Mouse (Mus musculus): ENCODE results near the gene Spint3. TPM values are rescaled to one million over a fixed set of nuclear protein-coding genes. Genes with fewer than 3 reads are reported as not detected.

Spint3 gene
- total and polyA plus RNA-seq, 3 experiments = not detected

GRCm38 (mm10) chr2:164564346-164564745 lies 8.9 kb downstream of the Spint3 start:
- TF ChIP-seq POLR2AphosphoS5 (IDR thresholded peaks at IDR 0.05; ENCODE audit: insufficient replicate concordance, low read depth, low read length) (no peak), CTCF (IDR thresholded peaks at IDR 0.05; ENCODE audit: low read depth, low read length) (no peak), GATA1 (IDR thresholded peaks at IDR 0.05; ENCODE audit: borderline replicate concordance, low read length) (no peak), TAL1 (conservative IDR thresholded peaks at IDR 0.05; ENCODE audit: low read depth, low read length) (no peak), GATA2 (IDR thresholded peaks at IDR 0.05; ENCODE audit: borderline replicate concordance, low read depth, low read length) (no peak)
- Histone ChIP-seq H3K4me3 (ENCODE audit: low read depth, low read length) (no peak overlapping the region), H3K36me3 (replicated peaks) (no peaks in the 10 kb centered on the region), H3K4me1 (ENCODE audit: insufficient read depth, low read depth, low read length) (no peaks in the 10 kb centered on the region), H3K9me3 (replicated peaks) (no peaks in the 10 kb centered on the region), H3K27me3 (ENCODE audit: insufficient read depth, low read length) (peaks cover 15% of the 10 kb centered on the region)
- no peak for DNase-seq (ENCODE audit: low spot score)
- ATAC-seq (ENCODE audit: extremely low read depth, insufficient number of reproducible peaks, low FRiP score, poor library complexity, severe bottlenecking) = no peak

DNA sequence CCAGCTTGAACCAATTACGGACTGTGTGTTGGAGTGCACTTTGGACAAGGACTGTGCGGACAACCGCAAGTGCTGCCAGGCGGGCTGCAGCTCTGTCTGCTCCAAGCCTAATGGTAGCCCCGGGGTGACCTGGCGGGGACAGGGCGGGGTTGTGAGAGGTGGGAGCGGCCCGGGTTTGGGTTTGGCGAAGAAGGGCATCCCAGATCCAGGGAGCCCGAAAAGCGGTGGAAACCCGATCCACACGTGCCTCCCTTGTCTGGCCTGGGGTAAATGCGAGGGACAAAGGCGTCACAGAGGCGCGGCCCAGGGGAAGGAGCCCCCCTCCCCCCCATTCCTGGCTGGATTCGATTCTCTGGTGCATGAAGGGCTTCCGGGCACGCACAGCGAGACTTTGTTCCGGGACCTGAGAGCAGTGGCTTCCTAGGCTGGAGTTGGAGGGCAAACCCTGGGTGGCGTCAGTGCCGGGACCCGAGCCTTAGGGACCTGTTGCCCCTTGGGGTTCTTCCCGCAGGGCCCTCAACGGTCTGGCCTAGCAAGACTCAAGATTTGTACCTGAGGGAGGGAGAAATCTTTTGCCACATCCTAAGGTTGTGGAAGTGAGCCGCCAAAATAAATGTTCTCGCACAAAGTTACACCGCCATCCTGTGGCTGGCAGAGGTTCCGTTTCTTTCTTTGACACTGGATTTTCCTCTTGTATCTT lies 9.8 kb downstream of the Spint3 start:
- Histone ChIP-seq H3K9me3 (replicated peaks) (no peaks in the 10 kb centered on the region), H3K27me3 (ENCODE audit: insufficient read depth, low read length) (peaks cover 15% of the 10 kb centered on the region), H3K36me3 (replicated peaks) (no peaks in the 10 kb centered on the region), H3K4me1 (ENCODE audit: insufficient read depth, low read depth, low read length) (no peaks in the 10 kb centered on the region), H3K4me3 (ENCODE audit: low read depth, low read length) (no peak overlapping the region)
- ATAC-seq (ENCODE audit: extremely low read depth, insufficient number of reproducible peaks, low FRiP score, poor library complexity, severe bottlenecking) (no peak), DNase-seq (ENCODE audit: low spot score) (no peak)
- TF ChIP-seq GATA2 (IDR thresholded peaks at IDR 0.05; ENCODE audit: borderline replicate concordance, low read depth, low read length) = no peak
- TF ChIP-seq GATA1 (IDR thresholded peaks at IDR 0.05; ENCODE audit: borderline replicate concordance, low read length) = no peak
- no peak for TF ChIP-seq CTCF (IDR thresholded peaks at IDR 0.05; ENCODE audit: low read depth, low read length)
- no peak for TF ChIP-seq POLR2AphosphoS5 (IDR thresholded peaks at IDR 0.05; ENCODE audit: insufficient replicate concordance, low read depth, low read length)
- TF ChIP-seq TAL1 (conservative IDR thresholded peaks at IDR 0.05; ENCODE audit: low read depth, low read length) = no peak

GRCm38 (mm10) chr2:164562391-164563188 lies 10.7 kb downstream of the Spint3 start, which contains the start of gene Wfdc2:
Wfdc2 (plus strand) TSS chr2:164562413.
- peaks cover 15% of the 10 kb centered on the region for H3K27me3 ChIP-seq (ENCODE audit: insufficient read depth, low read length)
- no peak within 1 kb of the TSS for H3K4me3 ChIP-seq (ENCODE audit: low read depth, low read length)
- no peaks in the 10 kb centered on the region for H3K4me1 ChIP-seq (ENCODE audit: insufficient read depth, low read depth, low read length)
- no peak for TF ChIP-seq POLR2AphosphoS5 (IDR thresholded peaks at IDR 0.05; ENCODE audit: insufficient replicate concordance, low read depth, low read length)
- TF ChIP-seq CTCF (IDR thresholded peaks at IDR 0.05; ENCODE audit: low read depth, low read length) = no peak
- TF ChIP-seq GATA2 (IDR thresholded peaks at IDR 0.05; ENCODE audit: borderline replicate concordance, low read depth, low read length) = no peak
- no peak for TF ChIP-seq GATA1 (IDR thresholded peaks at IDR 0.05; ENCODE audit: borderline replicate concordance, low read length)
- TF ChIP-seq TAL1 (conservative IDR thresholded peaks at IDR 0.05; ENCODE audit: low read depth, low read length) = no peak
- no peaks in the 10 kb centered on the region for H3K9me3 ChIP-seq (replicated peaks)
- no peaks in the 10 kb centered on the region for H3K36me3 ChIP-seq (replicated peaks)
- no peak for DNase-seq (ENCODE audit: low spot score)
- no peak for ATAC-seq (ENCODE audit: extremely low read depth, insufficient number of reproducible peaks, low FRiP score, poor library complexity, severe bottlenecking)

GRCm38 (mm10) chr2:164560106-164560505 lies 13.2 kb downstream of the Spint3 start:
- no peak for TF ChIP-seq POLR2AphosphoS5 (IDR thresholded peaks at IDR 0.05; ENCODE audit: insufficient replicate concordance, low read depth, low read length)
- no peak for TF ChIP-seq TAL1 (conservative IDR thresholded peaks at IDR 0.05; ENCODE audit: low read depth, low read length)
- no peak for TF ChIP-seq GATA2 (IDR thresholded peaks at IDR 0.05; ENCODE audit: borderline replicate concordance, low read depth, low read length)
- TF ChIP-seq GATA1 (IDR thresholded peaks at IDR 0.05; ENCODE audit: borderline replicate concordance, low read length) = no peak
- no peak for TF ChIP-seq CTCF (IDR thresholded peaks at IDR 0.05; ENCODE audit: low read depth, low read length)
- Histone ChIP-seq H3K4me1 (ENCODE audit: insufficient read depth, low read depth, low read length) (no peaks in the 10 kb centered on the region), H3K36me3 (replicated peaks) (no peaks in the 10 kb centered on the region), H3K27me3 (ENCODE audit: insufficient read depth, low read length) (peaks cover 15% of the 10 kb centered on the region), H3K4me3 (ENCODE audit: low read depth, low read length) (no peak overlapping the region), H3K9me3 (replicated peaks) (no peaks in the 10 kb centered on the region)
- ATAC-seq (ENCODE audit: extremely low read depth, insufficient number of reproducible peaks, low FRiP score, poor library complexity, severe bottlenecking) (no peak), DNase-seq (ENCODE audit: low spot score) (no peak)

DNA sequence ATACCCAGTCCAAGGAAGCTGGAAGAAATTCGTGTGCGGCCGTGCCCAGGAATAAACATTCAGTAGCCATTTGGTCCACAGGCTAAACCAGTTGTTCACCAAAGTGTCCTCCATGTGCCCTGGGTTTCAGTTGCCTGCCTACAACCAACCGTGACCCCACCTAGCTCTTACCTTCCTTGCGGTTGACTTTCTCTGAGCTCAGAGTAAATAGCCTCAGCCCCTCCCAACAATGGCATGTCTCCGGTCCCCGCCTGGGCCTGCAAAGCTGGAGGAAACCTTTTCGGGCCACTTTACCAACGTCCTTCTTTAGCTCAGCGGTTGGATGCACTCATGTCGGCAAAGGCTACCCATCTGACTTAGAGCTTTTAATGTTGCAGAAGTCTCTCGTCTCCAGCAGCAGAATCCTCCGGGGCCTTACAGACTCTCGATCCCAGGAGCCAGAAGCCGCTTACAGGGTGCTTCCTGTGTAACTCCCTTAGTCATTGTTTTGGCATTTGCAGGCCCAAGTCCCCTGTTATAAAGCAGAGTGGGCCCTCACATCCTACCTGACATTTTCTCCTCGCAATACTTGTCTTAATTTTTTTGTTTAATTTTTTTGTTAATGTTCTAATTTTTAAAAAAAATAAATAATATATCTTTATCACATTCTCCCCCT lies 14.1 kb downstream of the Spint3 start:
- Histone ChIP-seq H3K9me3 (replicated peaks) (no peaks in the 10 kb centered on the region), H3K27me3 (ENCODE audit: insufficient read depth, low read length) (peaks cover 15% of the 10 kb centered on the region), H3K4me3 (ENCODE audit: low read depth, low read length) (no peak overlapping the region), H3K36me3 (replicated peaks) (no peaks in the 10 kb centered on the region), H3K4me1 (ENCODE audit: insufficient read depth, low read depth, low read length) (no peaks in the 10 kb centered on the region)
- no peak for ATAC-seq (ENCODE audit: extremely low read depth, insufficient number of reproducible peaks, low FRiP score, poor library complexity, severe bottlenecking)
- DNase-seq (ENCODE audit: low spot score) = no peak
- no peak for TF ChIP-seq GATA1 (IDR thresholded peaks at IDR 0.05; ENCODE audit: borderline replicate concordance, low read length)
- no peak for TF ChIP-seq POLR2AphosphoS5 (IDR thresholded peaks at IDR 0.05; ENCODE audit: insufficient replicate concordance, low read depth, low read length)
- TF ChIP-seq CTCF (IDR thresholded peaks at IDR 0.05; ENCODE audit: low read depth, low read length) = no peak
- no peak for TF ChIP-seq TAL1 (conservative IDR thresholded peaks at IDR 0.05; ENCODE audit: low read depth, low read length)
- no peak for TF ChIP-seq GATA2 (IDR thresholded peaks at IDR 0.05; ENCODE audit: borderline replicate concordance, low read depth, low read length)

DNA sequence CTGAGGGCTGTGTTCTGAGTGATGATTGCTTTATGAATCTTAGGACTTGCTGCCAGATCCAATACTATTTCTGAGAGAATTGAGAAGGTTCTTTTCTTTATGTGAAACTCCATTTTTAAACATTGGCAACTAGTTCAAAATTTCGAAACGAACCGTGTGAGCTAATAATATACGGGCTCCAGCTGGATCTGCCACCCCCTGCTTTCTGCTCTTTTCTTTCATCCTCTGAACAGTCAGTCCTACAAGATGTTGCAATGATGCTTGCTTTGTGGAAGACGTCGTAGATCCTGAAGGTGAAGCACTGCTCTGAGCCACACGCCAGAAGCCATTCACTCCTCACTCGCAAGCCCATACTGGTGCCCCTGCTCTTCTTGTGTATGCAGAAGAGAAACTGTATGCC lies 14.8 kb downstream of the Spint3 start:
- Histone ChIP-seq H3K9me3 (replicated peaks) (no peaks in the 10 kb centered on the region), H3K4me3 (ENCODE audit: low read depth, low read length) (no peak overlapping the region), H3K36me3 (replicated peaks) (no peaks in the 10 kb centered on the region), H3K4me1 (ENCODE audit: insufficient read depth, low read depth, low read length) (no peaks in the 10 kb centered on the region), H3K27me3 (ENCODE audit: insufficient read depth, low read length) (peaks cover 11% of the 10 kb centered on the region)
- no peak for ATAC-seq (ENCODE audit: extremely low read depth, insufficient number of reproducible peaks, low FRiP score, poor library complexity, severe bottlenecking)
- TF ChIP-seq CTCF (IDR thresholded peaks at IDR 0.05; ENCODE audit: low read depth, low read length) (no peak), TAL1 (conservative IDR thresholded peaks at IDR 0.05; ENCODE audit: low read depth, low read length) (no peak), GATA1 (IDR thresholded peaks at IDR 0.05; ENCODE audit: borderline replicate concordance, low read length) (no peak), POLR2AphosphoS5 (IDR thresholded peaks at IDR 0.05; ENCODE audit: insufficient replicate concordance, low read depth, low read length) (no peak), GATA2 (IDR thresholded peaks at IDR 0.05; ENCODE audit: borderline replicate concordance, low read depth, low read length) (no peak)
- DNase-seq (ENCODE audit: low spot score) = no peak

Measured in G1E (cell line).